Mouse (Mus musculus) ES-E14 (cell line): Measurements from ENCODE around the gene Mllt3.

Experiments used
- CHD2 ChIP-seq: IDR thresholded peaks from 2 replicates; pipeline ENCODE4 v1.6.1; 2014; ENCODE audit warnings: mild to moderate bottlenecking, low read depth, low read length, inconsistent platforms
- HCFC1 ChIP-seq: IDR thresholded peaks from 2 replicates; pipeline ENCODE4 v1.6.1; 2012; ENCODE audit warnings: low read length, inconsistent platforms, borderline replicate concordance; ENCODE audit not compliant: insufficient read depth
- MAFK ChIP-seq: IDR thresholded peaks from 2 replicates; pipeline ENCODE4 v1.6.1; 2014; ENCODE audit warnings: mild to moderate bottlenecking, low read depth, low read length, inconsistent platforms; ENCODE audit not compliant: insufficient read depth
- ZNF384 ChIP-seq: IDR thresholded peaks from 2 replicates; pipeline ENCODE4 v1.6.1; 2012; ENCODE audit warnings: low read depth, low read length, inconsistent platforms

GRCm38 (mm10) chr4:87965836-87966235 is 67.3 kb downstream of the Mllt3 start:
- no peak for TF ChIP-seq HCFC1
- no peak for TF ChIP-seq ZNF384
- TF ChIP-seq CHD2, result no peak
- TF ChIP-seq MAFK, result no peak
